Mouse (Mus musculus): ENCODE data around the gene Eepd1.

DNA sequence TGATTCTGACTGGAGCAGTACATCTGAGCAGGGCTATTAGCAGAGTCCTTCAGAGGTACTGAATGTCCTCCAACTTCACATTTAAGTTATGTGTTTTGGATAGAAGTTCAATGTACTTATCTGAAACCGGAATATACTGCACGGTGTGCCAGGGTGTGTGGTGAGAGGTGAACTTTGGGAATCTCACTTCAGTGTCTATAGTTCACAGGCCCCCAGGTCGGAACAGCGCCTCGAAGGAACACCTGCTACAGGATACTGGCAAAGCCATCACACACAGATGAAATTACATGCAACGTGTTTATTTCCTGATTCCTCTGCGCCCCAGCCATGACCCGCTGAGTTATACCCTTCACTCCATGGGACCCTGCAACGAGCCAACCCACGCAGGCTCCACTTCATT lies 14.3 kb downstream of the Eepd1 start:
- TF ChIP-seq CTCF (IDR thresholded peaks at IDR 0.05; ENCODE audit: insufficient read depth, low read length) (no peak), POLR2A (IDR thresholded peaks at IDR 0.05; ENCODE audit: borderline replicate concordance, extremely low read depth, low read depth, low read length) (no peak)
